Mouse (Mus musculus): Measurements from ENCODE around the gene Eomes.

Gene Eomes

GRCm38 (mm10) chr9:118487636-118488035 is 9.6 kb downstream of the Eomes start:
- no peak for DNase-seq (ENCODE audit: low spot score)

GRCm38 (mm10) chr9:118488138-118488895 is 10.3 kb downstream of the Eomes start:
- DNase-seq (ENCODE audit: low spot score): no peak

DNA sequence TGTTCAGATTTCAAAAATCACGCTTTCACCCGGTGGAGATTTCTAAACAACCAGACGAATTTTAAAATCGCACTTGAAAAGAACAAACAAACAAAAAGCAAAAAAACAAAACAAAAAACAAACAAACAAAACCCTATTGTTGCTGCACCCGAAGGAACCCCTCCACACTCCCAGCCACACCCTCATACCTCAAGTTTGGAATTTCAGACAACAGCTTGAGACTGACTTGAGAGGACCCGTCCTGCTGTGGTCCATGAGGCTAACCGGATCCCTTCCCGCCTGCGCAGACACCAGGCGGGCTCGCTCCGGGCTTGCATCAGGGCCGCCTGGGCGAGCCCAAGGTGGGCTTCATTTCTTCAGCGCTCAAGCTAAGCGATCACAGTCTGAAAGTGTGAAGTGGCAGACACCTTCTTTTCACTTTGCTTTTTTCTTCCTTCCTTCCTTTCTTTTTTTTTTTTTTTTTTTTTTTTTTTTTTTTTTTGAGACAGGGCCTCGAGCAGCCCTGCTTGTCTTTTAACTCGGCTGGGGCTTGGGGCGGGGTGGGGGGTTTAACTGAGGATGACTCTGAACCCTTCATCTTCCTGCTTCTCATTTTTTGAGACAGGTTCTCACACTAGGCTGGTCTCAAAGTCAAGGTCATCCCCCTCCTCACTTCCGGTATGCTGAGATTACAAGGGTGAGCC is 11.0 kb downstream of the Eomes start:
- DNase-seq (ENCODE audit: low spot score): no peak

GRCm38 (mm10) chr9:118489579-118490019 is 11.6 kb downstream of the Eomes start:
- DNase-seq (ENCODE audit: low spot score): no peak

DNA sequence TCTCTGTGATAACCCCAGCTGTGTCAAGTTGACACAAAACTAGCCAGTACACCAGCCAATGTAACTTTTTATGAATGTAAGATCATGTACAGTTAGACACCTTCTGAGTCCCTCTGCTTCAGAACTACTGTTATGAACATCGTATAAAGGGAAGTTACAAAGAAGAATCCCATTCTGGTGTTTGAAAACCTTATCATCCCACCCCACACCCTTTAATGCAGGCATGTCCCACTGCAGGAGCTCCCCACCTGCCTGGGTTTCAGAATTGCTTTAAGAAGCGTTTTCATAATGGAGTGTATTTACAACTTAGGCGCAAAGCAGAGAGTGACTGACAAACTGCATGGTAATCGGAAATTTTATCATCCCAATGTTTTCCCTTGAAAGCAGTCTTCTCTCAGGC is 13.2 kb downstream of the Eomes start:
- no peak for DNase-seq (ENCODE audit: low spot score)

DNA sequence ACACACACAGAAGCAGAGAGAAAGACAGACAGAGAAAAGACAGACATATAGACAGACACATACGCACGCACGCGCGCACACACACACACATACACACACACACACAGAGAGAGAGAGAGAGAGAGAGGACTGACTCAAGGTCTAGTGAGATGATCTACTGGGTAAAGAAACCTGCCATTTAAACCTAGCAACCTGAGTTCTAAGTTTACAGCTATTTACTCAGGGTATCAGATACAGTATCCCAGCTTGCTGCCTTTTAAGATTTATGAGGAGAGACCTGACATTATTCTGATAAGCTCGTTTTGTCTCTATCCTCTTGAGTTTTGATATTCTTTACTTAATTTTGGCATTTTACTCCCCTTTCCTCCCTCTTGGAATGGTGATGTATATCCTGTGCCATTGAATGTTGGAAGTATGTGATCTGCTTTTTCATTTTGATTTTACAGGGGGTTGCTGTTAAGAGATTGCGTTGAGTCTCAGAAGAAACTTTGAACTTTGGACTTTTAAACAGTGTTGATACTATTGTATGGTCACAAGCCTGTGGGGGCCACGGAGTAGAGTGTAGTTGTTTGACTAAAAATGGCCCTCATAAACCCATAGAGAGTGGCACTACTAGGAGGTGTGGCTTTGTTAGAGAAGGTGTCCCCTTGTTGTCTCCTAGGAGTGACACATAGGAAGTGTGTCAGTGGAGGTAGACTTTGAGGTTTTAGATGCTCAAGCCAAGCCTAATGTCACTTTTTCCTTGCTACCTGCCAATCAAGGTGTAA is 15.1 kb downstream of the Eomes start:
- no peak for DNase-seq (ENCODE audit: low spot score)

DNA sequence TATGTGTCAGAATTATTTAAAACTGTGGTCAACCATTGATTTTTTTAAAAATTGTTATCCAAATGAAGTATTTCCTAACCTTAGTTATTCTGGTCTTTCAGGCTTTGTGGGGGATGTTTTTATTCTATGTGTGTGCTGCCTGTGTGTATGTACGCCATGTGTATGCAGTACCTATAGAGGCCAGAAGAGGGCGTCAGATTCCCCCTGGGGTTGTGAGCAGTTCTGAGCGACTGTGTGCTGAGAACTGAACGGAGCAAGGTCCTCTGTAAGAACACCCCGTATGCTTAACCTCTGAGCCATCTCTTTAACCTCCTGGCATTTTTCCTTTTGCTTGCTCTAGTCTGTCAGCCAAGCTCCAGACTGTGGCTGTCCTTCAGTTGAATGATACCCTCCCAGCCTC is 16.1 kb downstream of the Eomes start:
- no peak for DNase-seq (ENCODE audit: low spot score)

- DNase-seq (ENCODE audit: low spot score): no peak
These were observed 17.9 kb downstream of the Eomes start for GRCm38 (mm10) chr9:118495933-118496332.

- DNase-seq (ENCODE audit: low spot score): no peak
These were observed 18.9 kb downstream of the Eomes start for GRCm38 (mm10) chr9:118496952-118497351.

DNA sequence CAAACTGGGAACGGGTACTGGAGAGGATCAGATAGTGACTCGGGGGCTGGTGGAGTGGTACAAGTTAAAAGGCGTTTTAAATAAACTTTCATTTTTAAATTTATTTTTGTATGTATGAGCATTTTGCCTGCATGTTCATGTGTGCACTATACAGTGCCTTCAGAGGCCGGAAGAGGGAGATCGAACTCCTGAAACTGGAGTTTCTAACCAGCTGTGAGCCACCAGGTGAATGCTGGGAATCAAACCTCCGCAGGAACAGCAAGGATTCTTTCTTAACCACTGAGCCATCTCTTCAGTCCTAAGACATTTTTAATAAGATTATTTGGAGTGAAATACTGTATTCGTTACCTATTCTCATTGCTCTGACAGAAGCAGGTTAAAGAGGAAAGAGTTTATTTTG is 20.0 kb downstream of the Eomes start:
- DNase-seq (ENCODE audit: low spot score): no peak

DNA sequence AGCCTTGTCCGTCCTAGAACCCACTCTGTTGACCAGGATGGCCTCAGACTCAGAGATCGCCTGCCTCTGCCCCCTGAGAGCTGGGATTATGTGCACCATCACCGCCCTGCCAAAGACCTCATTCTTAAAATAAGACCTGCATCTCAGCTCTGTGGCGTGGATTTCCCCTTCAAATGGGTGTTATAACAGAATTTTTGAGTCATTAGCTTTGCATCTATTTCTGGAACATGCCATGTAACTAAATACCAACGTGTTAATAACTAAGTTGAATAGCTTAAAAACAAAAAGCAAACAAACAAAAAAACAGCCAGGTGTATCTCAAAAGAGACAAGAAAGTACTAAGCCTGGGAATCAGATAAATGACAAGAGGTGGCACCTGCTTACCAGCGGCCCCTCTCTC is 23.0 kb downstream of the Eomes start:
- no peak for DNase-seq (ENCODE audit: low spot score)

DNA sequence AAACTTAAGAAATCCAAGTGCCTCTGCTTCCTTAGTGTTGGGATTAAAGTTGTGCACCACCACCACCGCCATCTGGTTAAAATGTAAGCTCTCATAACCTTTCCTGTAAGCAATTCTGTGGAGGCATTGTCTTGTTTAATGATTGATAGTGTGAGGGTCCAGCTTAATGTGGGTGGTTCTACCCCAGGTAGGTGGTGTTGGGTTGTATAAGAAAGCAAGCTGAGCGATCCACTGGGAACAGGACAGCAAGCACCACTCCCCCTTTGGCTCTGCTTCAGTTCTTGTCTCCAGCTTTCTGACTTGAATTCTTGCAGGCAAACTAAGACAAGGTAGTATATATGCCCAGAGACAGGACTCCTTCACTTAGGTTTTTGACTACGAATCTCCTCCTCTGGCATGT is 26.6 kb downstream of the Eomes start:
- no peak for DNase-seq (ENCODE audit: low spot score)

DNA sequence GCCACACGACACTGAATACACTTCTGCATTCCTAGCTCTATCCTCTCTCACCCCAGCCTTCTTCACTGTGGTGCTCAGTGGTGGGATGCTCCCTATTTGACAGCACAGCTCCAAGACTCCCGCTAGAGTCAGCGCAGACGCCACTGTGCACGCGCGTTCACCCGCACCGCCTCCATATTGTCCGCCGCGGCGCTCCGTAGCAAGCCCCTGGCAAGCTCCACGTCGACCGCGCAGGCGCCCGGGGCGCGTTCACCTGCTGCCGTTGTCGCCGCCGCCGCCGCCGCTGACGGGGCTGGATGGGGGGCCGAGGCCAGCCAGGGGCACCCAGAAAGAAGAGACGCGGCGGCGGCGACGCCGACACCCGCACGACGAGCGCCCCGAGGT is 28.0 kb downstream of the Eomes start, which contains the start of gene Golga4:
TSS of gene Golga4 (plus strand) at position 248 of the 384 bp plus-strand sequence.
- peak; percentile 76 for DNase-seq (ENCODE audit: low spot score)

GRCm38 (mm10) chr9:118506404-118507231 is 28.6 kb downstream of the Eomes start:
- no peak for DNase-seq (ENCODE audit: low spot score)

- no peak for DNase-seq (ENCODE audit: low spot score)
These were observed 29.5 kb downstream of the Eomes start for GRCm38 (mm10) chr9:118507552-118507951.

DNA sequence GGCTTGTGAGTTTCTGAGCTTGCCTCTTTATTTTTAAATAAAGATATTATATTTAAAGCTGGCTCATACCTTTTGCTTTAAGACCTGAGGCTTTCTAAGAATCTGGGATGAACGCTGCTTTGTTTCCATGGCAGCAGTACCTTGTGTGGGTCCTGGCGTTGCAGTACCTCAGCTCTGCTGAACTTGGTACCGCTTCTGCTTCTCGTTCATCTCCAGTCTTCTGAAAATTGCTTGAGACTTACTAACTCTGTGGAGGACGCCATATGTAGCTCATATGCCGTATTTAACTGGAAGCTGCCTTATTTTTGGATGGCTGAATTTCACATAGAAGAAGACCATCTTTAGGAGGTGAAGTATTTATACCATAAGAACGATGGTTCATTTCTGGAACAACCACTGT is 30.6 kb downstream of the Eomes start:
- no peak for DNase-seq (ENCODE audit: low spot score)

DNA sequence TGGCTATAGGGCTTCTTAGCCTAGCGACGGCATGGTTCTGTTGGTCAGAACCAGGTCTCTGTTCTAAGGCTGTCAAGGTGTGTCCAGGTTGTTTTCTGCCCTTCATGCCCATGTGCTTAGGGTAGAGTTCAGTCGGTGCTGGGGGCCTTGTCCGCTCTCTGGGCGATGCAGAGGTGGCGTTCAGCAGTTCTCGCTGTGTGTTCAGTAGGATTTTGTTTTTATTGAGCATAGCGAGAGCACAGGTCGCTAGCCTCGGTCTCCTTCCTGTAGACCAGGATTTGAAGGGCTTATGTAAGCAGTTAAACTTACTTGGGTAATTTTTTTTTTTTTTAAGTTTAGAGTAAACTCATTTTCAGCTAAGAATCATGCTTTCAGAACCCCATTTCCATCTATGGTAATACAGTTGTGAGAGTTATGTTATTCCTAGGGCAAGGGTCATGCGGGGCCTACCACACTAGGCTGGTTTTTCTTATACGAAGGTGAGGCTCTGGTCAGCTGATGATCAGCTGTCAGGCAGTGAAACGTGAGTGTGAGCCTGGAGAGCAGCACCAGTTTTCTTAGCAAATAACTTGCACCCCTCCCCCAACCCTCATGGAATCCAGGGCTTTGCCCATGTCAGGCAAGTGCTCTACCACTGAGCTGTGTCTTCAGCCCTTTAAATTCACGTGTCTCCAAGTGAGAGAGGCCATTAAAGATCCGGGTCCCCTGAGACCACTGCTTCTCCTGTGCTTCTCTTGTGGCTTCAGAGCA is 33.1 kb downstream of the Eomes start:
- no peak for DNase-seq (ENCODE audit: low spot score)

DNA sequence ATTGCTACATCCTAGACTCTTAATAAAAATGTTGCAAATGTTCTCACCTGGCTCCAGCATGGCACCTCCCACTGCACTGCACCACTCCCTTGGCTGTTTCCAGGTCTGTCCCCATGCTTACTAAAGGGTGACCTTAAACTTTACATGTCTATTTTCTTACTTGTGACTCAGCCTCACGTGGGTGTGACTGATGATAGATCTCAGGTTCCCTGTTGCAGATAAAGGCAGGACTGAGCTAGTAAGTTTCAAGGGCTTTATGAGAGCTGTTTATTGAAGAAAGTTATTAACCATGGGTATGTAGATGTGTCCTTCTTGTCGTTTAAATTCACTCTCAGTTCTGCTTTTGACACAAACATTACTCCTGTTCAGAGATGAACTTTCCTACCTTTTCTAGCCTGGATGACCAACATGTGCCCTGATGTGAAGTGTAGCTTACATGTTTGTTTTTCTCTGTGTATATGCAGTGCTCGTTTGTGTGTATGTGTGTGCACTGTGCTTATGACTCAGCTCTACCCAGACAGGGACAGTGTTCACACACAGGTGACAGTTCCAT is 34.7 kb downstream of the Eomes start:
- DNase-seq (ENCODE audit: low spot score): no peak

DNA sequence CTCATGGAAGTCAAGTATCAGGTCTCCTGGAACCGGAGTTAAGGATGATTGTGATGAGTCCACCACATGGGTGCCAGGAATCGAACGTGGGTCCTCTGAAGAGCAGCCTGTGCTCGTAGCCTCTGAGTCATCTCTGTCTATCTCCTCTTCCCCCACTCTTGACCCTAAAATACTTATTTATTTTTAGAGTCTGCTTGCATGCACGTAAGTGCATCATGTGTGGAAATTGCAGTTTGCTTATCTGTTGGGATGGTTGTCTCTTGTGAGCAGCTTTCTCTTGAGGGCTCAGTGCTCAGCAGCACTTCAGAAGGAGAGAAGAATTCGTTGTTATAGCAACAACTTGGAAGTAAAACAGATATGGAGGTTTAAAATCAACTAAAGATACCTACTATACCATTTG is 37.5 kb downstream of the Eomes start:
- DNase-seq (ENCODE audit: low spot score): no peak

DNA sequence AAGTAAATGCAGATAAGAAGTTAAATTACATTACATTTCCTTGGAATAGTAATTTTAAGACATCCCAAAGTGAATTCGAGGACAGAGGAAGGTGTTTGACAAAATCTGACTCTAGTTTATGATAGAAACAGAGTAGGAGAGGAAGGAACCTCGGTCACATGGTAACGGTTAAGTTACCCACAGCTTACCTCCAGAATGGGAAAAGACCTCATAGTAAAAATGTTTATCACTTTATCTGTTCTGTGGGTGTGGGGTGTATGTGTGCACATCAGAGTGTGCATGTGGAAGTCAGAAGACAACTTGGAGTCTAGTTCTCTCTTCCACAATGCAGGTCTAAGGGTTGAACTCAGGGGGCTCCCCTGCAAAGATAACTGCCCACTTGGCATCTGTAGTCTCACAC is 38.1 kb downstream of the Eomes start:
- DNase-seq (ENCODE audit: low spot score): no peak

DNA sequence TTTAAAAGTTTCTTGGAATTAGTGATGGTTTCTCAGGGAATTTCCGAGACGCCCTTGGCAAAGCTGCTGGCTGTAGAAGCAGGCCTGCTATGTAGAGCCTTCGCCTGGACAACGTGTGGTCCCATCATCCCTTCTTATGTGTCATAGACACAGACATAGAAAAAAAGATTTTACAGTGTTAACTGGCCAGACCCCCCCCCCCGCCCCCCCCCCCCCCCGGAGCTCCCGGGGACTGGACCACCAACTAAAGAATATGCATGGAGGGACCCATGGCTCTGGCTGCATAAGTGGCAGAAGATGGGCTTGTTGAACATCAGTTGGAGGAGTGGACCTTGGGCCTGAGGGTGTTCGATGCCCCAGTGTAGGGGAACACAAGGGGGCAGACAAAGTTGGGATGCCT is 39.6 kb downstream of the Eomes start:
- no peak for DNase-seq (ENCODE audit: low spot score)

Data from ovary, postnatal 10 days (tissue).